Mouse (Mus musculus) testis, postnatal 10 days (tissue): Measurements from ENCODE around the gene Ap1s1.
A peak's percentile ranks its signal among the peaks of the same experiment; 100 is the strongest.

Experiments used
- DNase-seq: peaks from one replicate; pipeline ENCODE4 v3.0.0; 2021; ENCODE audit warnings: low spot score

The Ap1s1 gene

DNA sequence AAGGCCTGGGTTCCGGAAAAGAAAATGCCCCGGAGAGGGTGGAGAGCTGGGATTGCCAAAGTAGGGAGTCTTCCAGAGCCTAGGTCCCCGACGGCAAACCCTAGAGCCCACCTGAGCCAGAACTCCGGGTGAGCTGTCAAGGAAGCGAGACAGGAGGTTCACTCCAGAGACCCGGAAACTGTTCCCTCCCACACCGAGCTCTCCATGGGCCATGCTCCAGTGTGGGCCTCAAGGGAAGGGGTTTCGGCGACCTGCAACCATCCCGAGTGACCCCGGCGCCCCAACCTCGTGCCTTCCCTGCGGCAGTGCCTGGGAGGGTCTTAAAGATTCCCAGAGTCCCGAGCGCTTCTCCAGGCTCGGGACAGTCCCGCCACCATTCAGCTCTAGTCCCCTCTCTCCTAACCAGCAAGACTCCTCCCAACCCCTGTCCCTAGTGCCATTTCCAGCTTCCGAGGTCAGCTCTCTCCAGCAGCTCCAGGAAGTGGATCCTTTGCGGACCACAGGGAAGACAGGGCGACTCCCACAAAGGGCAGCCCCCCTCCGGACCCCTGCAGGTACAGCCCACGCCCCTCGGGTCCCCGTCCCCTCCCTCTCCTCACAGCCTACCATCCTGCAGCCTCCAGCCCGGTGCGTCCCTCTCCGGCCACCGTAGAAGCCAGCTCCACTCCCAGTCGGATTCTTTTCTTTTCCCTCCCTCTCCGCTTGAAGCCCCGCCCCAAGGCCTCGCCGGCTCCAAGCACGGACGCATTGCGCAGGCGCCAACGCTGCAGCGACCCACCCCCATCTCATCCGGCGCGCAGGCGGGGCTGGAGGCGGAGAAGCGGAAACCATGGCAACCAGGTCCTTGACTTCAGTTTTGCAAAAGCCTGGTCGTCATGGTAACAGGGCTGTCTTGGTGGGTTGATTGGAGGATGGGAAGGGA is at the start of gene Ap1s1:
TSS of gene Ap1s1 (minus strand) at position 734 of the 922 bp plus-strand sequence.
- DNase-seq: peak; percentile 99

- DNase-seq: no peak
These were observed 49.2 kb upstream of the Ap1s1 start for GRCm38 (mm10) chr5:137095135-137095534.

GRCm38 (mm10) chr5:137093720-137094119 is 47.8 kb upstream of the Ap1s1 start:
- DNase-seq: peak; percentile 54

- DNase-seq: no peak
These were observed 45.6 kb upstream of the Ap1s1 start for GRCm38 (mm10) chr5:137091560-137091959.

- no peak for DNase-seq
These were observed 44.9 kb upstream of the Ap1s1 start for GRCm38 (mm10) chr5:137090870-137091269.

DNA sequence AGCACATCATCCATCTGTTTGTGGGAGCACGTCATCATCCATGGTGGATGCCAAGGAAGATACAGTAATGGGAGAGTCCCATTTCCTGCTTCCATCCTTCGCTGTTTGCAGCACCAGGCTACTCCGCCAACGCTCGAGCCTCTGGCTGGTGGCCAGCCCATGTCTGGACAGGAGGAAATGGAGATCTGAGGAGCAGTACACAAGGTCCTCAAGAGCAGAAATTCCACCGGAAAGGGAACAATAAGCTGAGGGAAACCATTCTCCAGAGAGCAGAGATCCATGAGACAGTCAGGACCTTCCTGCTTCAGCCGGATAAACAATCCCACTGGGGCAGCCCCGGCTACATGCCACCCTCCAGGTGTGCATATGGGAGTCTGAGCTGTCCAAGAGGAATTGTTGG is 41.5 kb upstream of the Ap1s1 start:
- DNase-seq: no peak

- DNase-seq: no peak
These were observed 39.8 kb upstream of the Ap1s1 start for GRCm38 (mm10) chr5:137085731-137086130.

GRCm38 (mm10) chr5:137085021-137085420 is 39.1 kb upstream of the Ap1s1 start:
- DNase-seq: no peak

GRCm38 (mm10) chr5:137083051-137083450 is 37.1 kb upstream of the Ap1s1 start:
- DNase-seq: no peak

- no peak for DNase-seq
These were observed 33.9 kb upstream of the Ap1s1 start for GRCm38 (mm10) chr5:137079849-137080248.

DNA sequence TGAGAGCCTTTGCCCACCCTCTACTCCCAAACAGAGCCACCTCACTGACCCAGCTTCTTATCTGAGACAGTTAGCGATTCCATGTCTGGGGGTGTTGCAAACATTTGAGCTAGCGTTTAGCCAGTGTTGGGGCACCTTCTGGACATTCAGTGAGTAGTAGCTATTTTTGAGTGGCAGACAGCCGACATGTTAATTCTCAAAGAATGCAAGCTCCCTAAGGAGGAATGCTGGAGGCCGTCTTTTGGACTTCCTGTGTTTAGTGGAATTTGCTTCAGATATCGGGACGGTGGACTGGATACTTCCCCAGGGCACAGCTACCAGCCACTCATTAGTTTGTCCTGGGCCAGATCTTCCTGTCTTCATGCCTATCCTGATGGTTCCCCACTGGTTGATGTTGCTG is 32.7 kb upstream of the Ap1s1 start:
- no peak for DNase-seq

GRCm38 (mm10) chr5:137078041-137078440 is 32.1 kb upstream of the Ap1s1 start:
- no peak for DNase-seq

DNA sequence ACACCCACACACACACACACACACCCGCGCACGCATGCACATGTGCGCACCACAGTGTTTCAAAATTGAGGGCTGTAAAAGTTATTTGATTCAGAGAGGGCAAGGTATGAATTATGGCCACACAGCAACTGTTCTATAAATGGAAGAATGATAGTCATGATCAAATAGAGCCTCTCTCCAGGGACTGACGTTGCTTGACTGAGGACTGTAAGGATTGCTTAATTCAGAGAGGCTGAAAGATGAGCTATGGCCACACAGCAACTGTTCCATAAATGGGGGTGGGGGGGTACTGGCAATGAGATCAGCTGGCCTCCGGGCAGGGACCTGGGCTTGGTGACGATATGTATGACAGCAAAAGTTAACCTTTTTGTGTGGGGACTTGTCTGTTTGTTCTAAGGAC is 31.3 kb upstream of the Ap1s1 start:
- no peak for DNase-seq

GRCm38 (mm10) chr5:137076191-137076930 is 30.4 kb upstream of the Ap1s1 start:
- DNase-seq: no peak

- DNase-seq: no peak
These were observed 29.8 kb upstream of the Ap1s1 start for GRCm38 (mm10) chr5:137075726-137076125.

DNA sequence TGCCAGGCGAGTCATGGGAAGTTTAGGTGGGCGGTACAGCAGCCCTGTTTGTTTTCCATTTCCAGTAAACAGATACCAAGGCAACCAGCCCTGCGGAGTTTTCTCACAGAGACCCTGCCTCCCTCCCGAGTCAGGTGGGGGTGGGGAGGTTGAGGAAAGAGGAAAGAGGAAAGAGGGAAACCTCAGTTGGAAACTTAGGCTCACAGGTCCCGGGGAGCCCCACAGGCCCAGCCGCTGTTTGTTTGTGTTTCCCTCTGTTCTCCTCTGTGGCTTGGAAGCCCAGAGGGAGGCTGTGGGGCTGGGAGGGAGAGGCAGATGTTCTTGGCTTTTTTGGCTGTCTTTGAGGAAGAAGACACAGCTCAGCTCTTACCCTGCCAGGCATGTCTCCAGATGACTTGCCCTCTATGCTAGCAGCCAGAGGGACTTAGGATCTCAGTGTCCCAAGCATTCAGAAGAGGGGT is 28.3 kb upstream of the Ap1s1 start:
- DNase-seq: no peak

DNA sequence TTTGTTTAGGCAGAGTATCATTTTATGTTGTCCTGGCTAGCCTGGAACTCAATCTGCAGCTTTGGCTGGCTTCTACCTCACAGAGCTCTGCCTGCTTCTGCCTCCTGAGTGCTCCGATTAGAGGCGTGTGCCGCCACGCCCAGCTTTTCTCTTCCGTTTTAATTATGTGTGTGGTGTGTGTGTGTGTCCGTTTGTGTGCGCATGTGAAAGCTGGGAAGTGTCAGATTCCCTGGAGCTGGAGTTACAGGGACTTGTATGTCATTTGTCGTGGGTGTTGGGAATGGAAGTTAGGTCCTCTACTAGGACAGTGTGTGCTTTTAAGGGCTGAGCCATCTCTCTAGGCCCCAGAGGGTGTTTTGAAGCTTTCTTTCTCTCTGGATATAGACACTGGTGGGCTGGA is 27.2 kb upstream of the Ap1s1 start:
- DNase-seq: no peak

DNA sequence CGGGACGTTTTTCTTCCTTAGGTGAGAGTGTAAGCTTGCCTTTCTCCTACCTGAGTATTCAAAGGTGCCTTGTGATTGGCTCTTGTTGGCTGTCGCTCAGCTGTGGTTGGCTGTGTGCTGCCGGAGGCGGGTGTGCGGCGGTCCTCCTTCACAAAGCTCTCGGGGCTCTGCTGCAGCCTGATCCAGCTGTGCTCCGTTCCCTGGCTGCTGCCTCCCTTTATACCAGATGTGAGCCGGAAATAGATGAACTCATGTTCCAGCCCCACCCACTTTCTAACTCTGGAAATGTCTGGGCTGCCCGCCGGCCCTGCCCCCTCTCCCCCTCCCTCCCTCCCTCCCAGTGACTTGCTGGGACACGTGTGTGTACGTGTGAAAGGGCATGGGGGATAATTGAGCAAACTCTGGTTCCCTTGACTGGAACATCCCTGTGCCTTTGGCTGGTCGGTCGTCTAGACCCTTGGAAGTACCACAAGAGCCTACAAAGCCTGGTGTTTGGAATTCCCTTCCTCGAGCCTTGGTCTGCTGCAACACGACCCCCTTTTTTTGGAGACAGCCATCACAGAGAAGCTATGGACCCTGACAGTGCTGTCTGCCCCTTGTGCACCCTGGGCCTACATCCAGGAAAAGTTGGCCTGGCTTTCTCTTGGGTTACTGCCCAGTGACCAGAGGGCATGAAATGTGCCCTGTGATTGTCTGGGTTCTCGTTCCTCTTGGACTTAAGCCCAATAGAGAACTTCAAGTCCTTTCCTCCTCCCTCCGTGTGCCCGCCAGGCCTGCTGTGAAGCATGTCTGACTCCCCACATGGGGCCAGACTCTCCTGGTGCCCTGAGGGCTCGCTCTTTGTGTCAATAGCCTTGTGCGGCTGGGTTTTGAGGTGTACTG is 26.4 kb upstream of the Ap1s1 start, which contains the start of gene Serpine1:
TSS of gene Serpine1 (minus strand) at position 190 of the 882 bp plus-strand sequence.
- DNase-seq: peak; percentile 72

GRCm38 (mm10) chr5:137070881-137071605 is 25.1 kb upstream of the Ap1s1 start:
- DNase-seq: no peak

- no peak for DNase-seq
These were observed 22.8 kb upstream of the Ap1s1 start for GRCm38 (mm10) chr5:137068711-137069110.

DNA sequence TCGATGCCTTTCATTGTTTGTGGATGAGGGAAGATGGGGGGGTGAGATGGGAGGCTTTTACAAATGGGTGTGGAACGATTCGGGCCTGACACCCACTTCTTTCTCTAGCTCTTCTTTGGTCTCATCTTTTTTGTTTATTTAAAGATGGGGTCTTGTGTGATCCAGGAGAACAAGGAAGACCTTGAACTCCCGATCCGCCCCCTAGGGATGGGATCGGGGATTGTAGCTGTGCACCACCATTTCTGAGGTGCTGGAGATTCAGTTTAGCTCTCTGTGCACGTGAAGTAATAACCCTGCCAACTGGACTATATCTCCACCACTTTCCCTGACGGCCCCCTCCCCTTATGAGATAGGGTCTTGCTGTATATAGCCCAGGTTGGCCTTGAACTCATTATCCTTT is 20.0 kb upstream of the Ap1s1 start:
- DNase-seq: no peak
